Mouse (Mus musculus): ENCODE results near the gene Mier1. TPM values are rescaled to one million over a fixed set of nuclear protein-coding genes. Genes with fewer than 3 reads are reported as not detected.
A peak's percentile ranks its signal among the peaks of the same experiment; 100 is the strongest.

Mier1 gene
- total RNA-seq, 1 experiment from 2014 or later: 118 TPM

DNA sequence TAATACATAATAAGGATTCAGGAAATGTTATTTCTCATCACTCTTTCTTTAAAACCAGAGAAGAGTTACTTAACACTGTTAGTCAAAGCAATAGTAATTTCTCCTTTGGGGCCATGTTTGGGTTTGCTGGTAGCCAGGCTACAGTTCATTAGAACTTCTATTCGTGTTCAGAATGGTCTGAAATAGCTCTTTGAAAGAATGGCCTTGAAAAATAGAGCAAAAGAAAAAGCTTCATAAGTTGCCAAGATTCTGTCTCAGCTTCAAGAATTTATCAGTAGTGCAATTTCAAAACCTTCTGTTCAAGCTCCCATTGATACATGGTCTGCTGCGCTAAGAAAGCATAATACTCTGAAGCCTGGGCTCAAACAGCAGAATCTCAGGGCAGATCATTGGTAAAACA, 89.5 kb downstream of the Mier1 start:
- ATAC-seq (replicated peaks in 1 of 2; ENCODE audit: insufficient read depth in 1 of 2, low FRiP score in 2 of 2, low TSS enrichment in 1 of 2, low read depth in 1 of 2, poor library complexity in 2 of 2, severe bottlenecking in 2 of 2): no peak

DNA sequence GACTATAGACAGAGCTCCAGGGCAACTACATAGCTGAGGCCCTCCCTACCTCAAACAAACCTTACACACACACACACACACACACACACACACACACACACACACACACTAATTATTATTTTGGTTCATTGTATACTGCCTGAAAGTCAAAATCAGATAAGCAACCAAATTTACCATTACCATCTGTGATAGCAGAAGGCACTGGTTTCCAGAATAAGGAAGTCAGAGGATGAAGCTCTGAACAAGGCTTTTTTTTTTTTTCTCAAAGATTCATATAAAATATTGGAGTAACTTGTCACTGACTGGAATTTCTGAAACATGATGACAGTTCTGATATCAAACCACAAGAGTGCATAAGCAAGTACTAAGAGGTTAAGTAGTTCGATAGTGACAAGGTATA, 94.4 kb downstream of the Mier1 start:
- peak in 1 of 2 experiments; percentile 29; a peak in 1 of 4 replicates for ATAC-seq (replicated peaks in 1 of 2; ENCODE audit: insufficient read depth in 1 of 2, low FRiP score in 2 of 2, low TSS enrichment in 1 of 2, low read depth in 1 of 2, poor library complexity in 2 of 2, severe bottlenecking in 2 of 2)

GRCm38 (mm10) chr4:103213859-103214497, 99.8 kb downstream of the Mier1 start:
- ATAC-seq (replicated peaks in 1 of 2; ENCODE audit: insufficient read depth in 1 of 2, low FRiP score in 2 of 2, low TSS enrichment in 1 of 2, low read depth in 1 of 2, poor library complexity in 2 of 2, severe bottlenecking in 2 of 2): no peak

- peak; percentile 48 to 71; a peak in 3 of 4 replicates for ATAC-seq (replicated peaks in 1 of 2; ENCODE audit: insufficient read depth in 1 of 2, low FRiP score in 2 of 2, low TSS enrichment in 1 of 2, low read depth in 1 of 2, poor library complexity in 2 of 2, severe bottlenecking in 2 of 2)
Observed at GRCm38 (mm10) chr4:103214498-103214924, 100.3 kb downstream of the Mier1 start.

Other genes with a start within 250 kb of the Mier1 start
- 2.9 TPM in 1 of 2 replicates, not detected in the other for gene Tctex1d1, start 135.8 kb upstream of the Mier1 start, total RNA-seq (2017)
- not detected in 2 replicates for gene Insl5, start 87.5 kb upstream of the Mier1 start, total RNA-seq (2017)
- gene Wdr78, start 165 bp downstream of the Mier1 start, total RNA-seq (2017): 5.4 and 6.6 TPM in 2 replicates
- gene Slc35d1, start 100.8 kb downstream of the Mier1 start, total RNA-seq (2017): 5.5 and 9.6 TPM in 2 replicates
- not detected in 2 replicates for gene 4921539E11Rik, start 176.5 kb downstream of the Mier1 start, total RNA-seq (2017)
- 51.7 and 64.4 TPM in 2 replicates for gene Oma1, start 199.4 kb downstream of the Mier1 start, total RNA-seq (2017)